Mouse (Mus musculus): ENCODE results near the gene Ubiad1.

Ubiad1 gene

GRCm38 (mm10) chr4:148444250-148444967 is at the start of gene Ubiad1:
Gene Ubiad1 (minus strand): TSS chr4:148444771.
- DNase-seq (ENCODE audit: inconsistent ontology term): peak; percentile 89

DNA sequence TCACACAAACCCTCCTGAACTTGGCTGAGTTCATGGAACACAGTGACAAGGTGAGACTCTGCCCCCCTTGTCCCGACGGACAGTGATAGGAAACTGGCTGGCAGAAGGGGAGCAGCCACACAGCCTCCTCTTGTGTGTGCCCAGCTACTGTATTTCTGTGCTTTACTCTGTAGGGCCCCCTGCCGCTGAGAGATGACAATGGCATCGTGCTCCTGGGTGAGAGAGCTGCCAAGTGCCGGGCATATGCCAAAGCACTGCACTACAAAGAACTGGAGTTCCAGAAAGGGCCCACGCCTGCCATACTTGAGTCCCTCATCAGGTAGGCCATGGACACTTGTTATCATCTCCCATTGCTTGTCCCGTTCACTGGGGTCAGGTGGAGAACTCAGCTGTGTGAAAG is 46.9 kb upstream of the Ubiad1 start:
- DNase-seq (ENCODE audit: inconsistent ontology term): no peak

DNA sequence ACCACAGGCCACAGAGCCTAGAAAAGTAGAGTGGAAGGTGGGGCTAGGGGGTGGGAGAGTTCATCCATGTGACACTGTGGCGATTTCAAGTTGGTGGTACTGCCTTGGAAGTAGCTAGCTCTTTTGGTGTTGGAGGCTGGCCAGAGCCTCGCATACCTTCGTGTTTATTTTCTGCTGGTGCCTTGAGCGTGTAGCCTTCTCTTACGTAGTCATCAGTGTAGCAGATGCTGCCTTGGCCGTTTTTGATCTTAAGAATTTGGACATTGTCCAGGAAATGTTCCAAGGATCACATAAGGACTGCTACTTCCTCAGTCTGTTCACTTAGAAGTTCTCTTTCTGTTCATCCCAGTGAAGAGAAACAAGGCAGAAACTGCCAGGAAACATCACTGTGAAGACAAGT is 45.9 kb upstream of the Ubiad1 start:
- DNase-seq (ENCODE audit: inconsistent ontology term): no peak

DNA sequence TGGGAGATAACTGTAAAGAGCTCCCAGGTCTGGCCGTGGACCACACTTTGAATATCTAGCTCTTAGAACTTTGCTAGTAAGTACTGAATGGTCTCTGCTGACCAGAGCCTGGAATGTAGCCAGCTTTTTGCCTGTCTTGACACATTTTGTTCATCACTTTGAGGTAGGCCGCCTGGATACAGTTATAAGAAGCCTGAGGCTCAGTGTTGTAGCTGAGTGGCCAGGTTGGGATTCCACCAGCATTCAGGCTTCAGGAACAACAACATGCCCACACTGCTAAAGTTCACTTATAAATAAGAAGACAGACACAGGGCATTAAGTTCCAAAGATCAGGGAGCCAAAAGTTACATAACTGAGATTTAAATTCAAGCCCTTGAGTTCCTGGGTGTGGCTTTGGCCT is 43.3 kb upstream of the Ubiad1 start:
- no peak for DNase-seq (ENCODE audit: inconsistent ontology term)

DNA sequence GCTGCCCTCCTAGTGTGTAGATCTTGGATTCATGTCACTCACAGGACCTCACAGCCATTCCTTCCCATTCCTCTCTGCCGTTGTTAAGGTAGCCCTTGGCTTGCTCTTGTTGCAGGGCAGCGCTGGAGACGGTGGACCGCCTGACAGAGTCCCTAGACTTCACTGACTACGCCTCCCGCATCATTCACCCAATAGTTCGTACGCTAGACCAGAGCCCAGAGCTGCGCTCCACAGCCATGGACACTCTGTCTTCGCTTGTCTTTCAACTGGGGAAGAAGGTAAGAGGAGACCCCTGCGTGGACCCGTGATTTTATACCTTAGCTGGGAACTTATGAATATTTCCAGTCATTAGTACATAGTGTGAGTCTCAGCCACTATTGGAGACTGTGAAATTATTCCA is 39.9 kb upstream of the Ubiad1 start:
- no peak for DNase-seq (ENCODE audit: inconsistent ontology term)

DNA sequence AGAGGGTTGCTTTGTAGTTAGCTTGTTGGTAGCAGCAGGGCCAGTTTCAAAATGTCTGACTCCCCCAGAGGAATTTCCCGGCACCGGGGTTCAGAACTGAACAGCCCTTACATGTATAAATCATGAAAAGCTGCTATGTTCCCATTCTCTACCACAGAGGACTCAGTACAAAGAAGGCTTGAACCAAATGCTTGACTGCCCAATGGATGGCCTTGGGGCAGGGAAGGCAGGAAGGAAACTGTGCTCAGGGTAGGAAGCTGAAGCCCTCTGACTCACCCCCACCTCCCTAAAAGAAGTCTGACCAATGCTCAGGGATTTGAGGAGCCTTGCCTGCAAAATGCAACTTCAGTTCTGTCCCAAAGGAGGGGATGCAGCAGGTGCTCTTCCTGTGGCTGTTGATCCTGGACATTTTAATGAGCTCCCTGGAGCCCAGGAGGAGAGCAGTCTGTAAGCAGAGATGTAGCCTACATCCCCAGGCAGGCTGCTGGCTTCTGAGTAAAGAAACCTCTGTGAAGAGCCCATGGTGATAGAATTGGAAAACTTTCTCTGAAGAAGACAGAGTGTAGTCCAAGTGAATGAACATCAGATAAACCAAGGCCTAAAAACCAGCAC is 37.1 kb upstream of the Ubiad1 start:
- no peak for DNase-seq (ENCODE audit: inconsistent ontology term)

DNA sequence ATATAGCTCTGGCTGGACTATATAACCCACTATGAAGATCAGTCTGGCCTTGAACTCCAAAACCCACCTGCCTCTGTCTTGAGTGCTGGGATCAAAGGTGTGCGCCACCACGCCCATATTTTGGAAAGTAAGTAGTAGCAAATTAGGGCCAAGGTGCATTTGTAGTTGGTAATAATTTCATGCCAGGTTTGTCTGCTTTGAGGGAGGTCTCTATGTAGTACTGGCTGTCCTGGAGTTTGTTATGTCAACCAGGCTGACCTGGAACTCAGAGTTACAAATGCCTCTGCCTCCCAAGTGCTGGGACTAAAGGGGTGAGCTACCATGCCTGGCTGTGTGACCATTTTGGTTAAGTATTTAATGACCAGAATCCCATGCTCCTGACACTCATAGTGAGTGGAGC is 35.7 kb upstream of the Ubiad1 start:
- DNase-seq (ENCODE audit: inconsistent ontology term): no peak

- no peak for DNase-seq (ENCODE audit: inconsistent ontology term)
These were observed 28.9 kb upstream of the Ubiad1 start for GRCm38 (mm10) chr4:148473496-148473895.

GRCm38 (mm10) chr4:148472436-148473174 is 28.0 kb upstream of the Ubiad1 start:
- no peak for DNase-seq (ENCODE audit: inconsistent ontology term)

DNA sequence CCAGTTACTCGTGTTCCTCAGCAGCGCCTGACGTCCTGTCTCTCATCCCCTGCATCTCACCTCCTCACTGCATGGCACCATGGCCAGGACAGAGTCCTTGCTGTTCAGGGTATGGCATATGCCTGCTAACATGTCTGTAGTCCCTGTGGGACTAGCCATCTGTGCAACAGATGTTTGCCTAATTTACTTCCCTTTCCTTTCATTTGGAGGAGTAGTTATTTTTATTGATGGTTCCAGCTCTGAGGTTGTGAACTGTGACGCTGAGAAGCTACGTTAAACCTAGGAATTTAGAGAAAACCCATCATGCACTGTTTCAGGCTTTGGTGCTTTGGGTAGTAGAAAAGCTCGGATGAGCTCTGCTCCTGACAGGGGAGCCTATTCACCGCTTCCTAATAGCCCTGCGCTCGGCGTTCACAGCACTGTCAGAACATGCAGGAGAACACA is 26.8 kb upstream of the Ubiad1 start:
- DNase-seq (ENCODE audit: inconsistent ontology term): no peak

DNA sequence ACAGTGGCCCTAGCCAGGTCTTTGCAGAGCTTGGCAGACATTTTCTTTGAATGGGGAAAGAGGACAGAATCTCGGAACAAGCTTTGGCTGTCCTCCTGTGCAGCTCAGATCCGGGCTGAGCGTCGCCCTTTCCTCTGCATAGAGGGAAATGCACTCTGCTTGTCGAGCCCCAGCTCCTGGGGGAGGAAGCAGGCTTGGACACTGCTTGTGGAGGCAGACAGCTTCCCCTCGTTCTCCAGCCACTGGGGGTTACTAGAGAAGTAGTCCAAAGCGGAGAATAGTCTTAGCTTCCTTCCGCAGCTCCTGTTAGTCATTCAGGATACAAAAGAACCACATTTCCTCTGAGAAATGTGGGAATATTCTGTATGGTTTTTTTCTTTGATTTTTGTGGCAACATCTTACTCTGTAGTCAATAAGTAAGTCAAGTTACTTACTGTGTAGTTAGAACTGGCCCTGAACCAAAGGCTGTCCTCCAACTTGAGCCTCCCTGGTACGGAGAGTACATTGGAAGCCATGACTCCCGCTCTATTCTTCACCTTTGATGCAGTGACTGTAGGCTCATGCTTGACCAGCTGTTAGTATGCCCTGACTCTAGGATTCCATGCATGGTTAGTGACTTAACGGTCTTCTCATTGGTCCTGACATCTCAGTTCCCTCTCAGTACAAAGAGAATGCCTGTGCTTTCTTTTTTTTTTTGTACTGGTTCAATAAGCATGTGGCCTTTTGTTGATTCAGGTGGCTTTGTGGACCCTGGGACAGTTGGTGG is 25.1 kb upstream of the Ubiad1 start:
- DNase-seq (ENCODE audit: inconsistent ontology term): no peak

DNA sequence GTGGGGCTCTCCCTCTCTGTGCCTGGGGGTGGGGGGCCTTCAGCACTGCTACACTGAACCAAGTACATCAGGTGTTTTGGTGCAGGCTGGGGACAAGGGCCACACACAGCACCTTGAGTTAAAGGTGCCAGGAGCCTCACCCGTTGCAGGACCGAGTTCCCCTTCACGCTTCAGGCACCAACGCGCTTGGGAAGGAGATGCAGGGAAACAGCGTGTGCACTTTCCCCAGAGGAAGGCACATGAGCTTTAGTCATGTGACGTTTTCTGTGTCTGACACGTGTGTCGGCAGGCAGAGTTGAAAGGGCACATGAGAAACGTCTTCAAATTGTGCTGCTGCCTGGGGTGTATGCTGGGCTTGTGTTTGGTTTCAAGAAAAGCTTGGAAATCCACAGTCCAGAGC is 23.8 kb upstream of the Ubiad1 start:
- DNase-seq (ENCODE audit: inconsistent ontology term): no peak

- peak; percentile 22 for DNase-seq (ENCODE audit: inconsistent ontology term)
These were observed 22.0 kb upstream of the Ubiad1 start for GRCm38 (mm10) chr4:148466511-148467079.

- DNase-seq (ENCODE audit: inconsistent ontology term): no peak
These were observed 20.3 kb upstream of the Ubiad1 start for GRCm38 (mm10) chr4:148464869-148465268.

GRCm38 (mm10) chr4:148464301-148464700 is 19.7 kb upstream of the Ubiad1 start:
- no peak for DNase-seq (ENCODE audit: inconsistent ontology term)

DNA sequence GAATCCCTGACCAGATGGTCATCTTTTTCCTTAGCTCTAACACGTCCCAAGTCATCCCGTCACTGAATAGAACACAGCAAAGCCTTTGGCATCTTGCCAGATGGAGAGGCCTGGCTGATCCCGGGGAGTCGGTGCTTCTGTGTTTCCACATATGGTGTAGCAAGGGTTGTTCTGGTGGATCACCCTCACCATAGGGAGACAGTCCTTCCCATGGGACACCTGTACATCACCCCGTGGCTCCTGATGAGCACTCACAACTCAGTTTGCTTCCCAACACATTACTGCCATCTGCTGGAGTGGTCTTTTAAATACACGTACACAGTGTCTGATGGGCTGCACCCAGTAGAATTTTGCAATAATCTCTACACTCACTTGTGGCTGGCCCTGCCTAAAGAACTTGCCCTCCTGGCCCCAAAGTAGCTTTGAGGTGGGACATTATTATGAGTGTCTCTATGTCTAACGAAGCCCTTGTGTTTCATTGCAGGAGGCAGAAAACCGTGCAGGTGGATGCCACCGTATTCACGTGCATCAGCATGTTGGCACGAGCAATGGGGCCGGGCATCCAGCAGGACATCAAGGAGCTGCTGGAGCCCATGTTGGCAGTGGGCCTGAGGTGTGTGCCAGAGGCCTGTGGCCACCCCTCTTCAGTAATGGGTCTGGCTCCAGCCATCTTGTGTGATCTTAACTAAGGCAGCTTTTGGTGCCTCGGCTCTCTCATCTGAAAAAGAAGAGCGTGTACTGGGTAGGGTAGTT is 18.8 kb upstream of the Ubiad1 start:
- DNase-seq (ENCODE audit: inconsistent ontology term): peak; percentile 26

- DNase-seq (ENCODE audit: inconsistent ontology term): no peak
These were observed 18.1 kb upstream of the Ubiad1 start for GRCm38 (mm10) chr4:148462717-148463116.

DNA sequence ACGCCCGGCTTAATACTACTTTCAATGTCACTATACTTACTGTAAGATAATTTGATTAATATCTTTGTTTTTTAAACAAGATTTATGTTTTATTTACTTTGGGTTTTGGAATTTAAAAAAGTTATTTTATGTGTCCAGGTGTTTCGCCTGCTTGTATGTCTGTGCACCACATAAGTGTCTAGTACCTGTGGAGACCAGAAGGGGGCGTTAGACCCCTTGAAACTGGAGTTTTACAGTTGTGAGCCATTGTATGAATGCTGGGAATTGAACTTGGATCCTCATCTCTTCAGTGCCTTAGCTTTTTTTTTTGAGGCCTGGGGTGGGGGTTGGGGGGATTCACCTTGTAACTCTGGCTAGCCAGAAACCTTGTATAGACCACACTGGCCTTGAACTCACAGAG is 17.2 kb upstream of the Ubiad1 start:
- DNase-seq (ENCODE audit: inconsistent ontology term): no peak

GRCm38 (mm10) chr4:148460656-148461284 is 16.2 kb upstream of the Ubiad1 start:
- DNase-seq (ENCODE audit: inconsistent ontology term): no peak

GRCm38 (mm10) chr4:148455477-148456025 is 11.0 kb upstream of the Ubiad1 start:
- no peak for DNase-seq (ENCODE audit: inconsistent ontology term)
